Mouse (Mus musculus) MEL (cell line): Measurements from ENCODE around the gene Tgoln1. TPM values are rescaled to one million over a fixed set of nuclear protein-coding genes. Genes with fewer than 3 reads are reported as not detected.

ENCODE experiments used
- DNase-seq: peaks from one replicate; pipeline ENCODE4 v3.0.0; 2011; ENCODE audit warnings: low read depth, low spot score
- H3K27ac ChIP-seq: 2 replicates; pipeline ENCODE4 v1.5.1; 2012; ENCODE audit warnings: low read depth, mild to moderate bottlenecking, control low read depth, low read length, moderate library complexity; ENCODE audit not compliant: control insufficient read depth
- H3K27me3 ChIP-seq, 2 experiments: fragments of 150-350 bp in 1 of 2; sonication (generic) in 1 of 2; 2 replicates each; pipeline ENCODE4 v1.6.1; 2012; ENCODE audit warnings: low read length in 2 of 2, mild to moderate bottlenecking in 2 of 2, improper control_type of control experiment in 1 of 2, moderate library complexity in 1 of 2; ENCODE audit not compliant: insufficient read depth in 2 of 2, control insufficient read depth in 1 of 2
- H3K36me3 ChIP-seq, 2 experiments: 2 replicates each; pipeline ENCODE4 v1.6.1; 2012 to 2014; ENCODE audit warnings: low read length in 2 of 2, improper control_type of control experiment in 1 of 2, inconsistent platforms in 1 of 2, mild to moderate bottlenecking in 1 of 2; ENCODE audit not compliant: insufficient read depth in 2 of 2, control insufficient read depth in 1 of 2
- H3K4me1 ChIP-seq, 2 experiments: fragments of 150-350 bp in 1 of 2; sonication (generic) in 1 of 2; 2 replicates each; pipeline ENCODE4 v1.6.1; 2012; ENCODE audit warnings: low read length in 2 of 2, improper control_type of control experiment in 1 of 2, mild to moderate bottlenecking in 1 of 2; ENCODE audit not compliant: insufficient read depth in 2 of 2, control insufficient read depth in 1 of 2
- H3K4me3 ChIP-seq, 2 experiments: fragments of 150-350 bp in 1 of 2; sonication (generic) in 1 of 2; 2 replicates each; pipeline ENCODE4 v1.5.1; 2012; ENCODE audit warnings: low read depth in 2 of 2, low read length in 2 of 2, mild to moderate bottlenecking in 2 of 2, moderate library complexity in 2 of 2, control low read depth in 1 of 2, improper control_type of control experiment in 1 of 2; ENCODE audit not compliant: control insufficient read depth in 1 of 2, insufficient read depth in 1 of 2
- H3K79me2 ChIP-seq: 2 replicates; pipeline ENCODE4 v1.6.1; 2012; ENCODE audit warnings: mild to moderate bottlenecking, low read length, moderate library complexity; ENCODE audit not compliant: control insufficient read depth, poor library complexity, insufficient read depth
- H3K9ac ChIP-seq: 2 replicates; pipeline ENCODE4 v1.6.1; 2012; ENCODE audit warnings: low read depth, mild to moderate bottlenecking, control low read depth, low read length, moderate library complexity; ENCODE audit not compliant: control insufficient read depth, poor library complexity, severe bottlenecking
- H3K9me3 ChIP-seq: fragments of 150-350 bp; sonication (generic); replicated peaks from 2 replicates; pipeline ENCODE4 v1.6.1; 2012; ENCODE audit warnings: mild to moderate bottlenecking, low read length, improper control_type of control experiment, moderate library complexity; ENCODE audit not compliant: insufficient read depth
- BHLHE40 ChIP-seq: IDR thresholded peaks from 2 replicates; pipeline ENCODE4 v1.6.1; 2012; ENCODE audit warnings: low read depth, mild to moderate bottlenecking, inconsistent platforms, low read length, improper control_type of control experiment, borderline replicate concordance
- CTCF ChIP-seq, 3 experiments: IDR thresholded peaks in 2 of 3; conservative IDR thresholded peaks in 1 of 3; 2 replicates each; pipeline ENCODE4 v1.5.1; 2011 to 2012; ENCODE audit warnings: low read length in 3 of 3, low read depth in 2 of 3, mild to moderate bottlenecking in 2 of 3, improper control_type of control experiment in 1 of 3, inconsistent platforms in 1 of 3, mixed read lengths in 1 of 3, moderate library complexity in 1 of 3; ENCODE audit not compliant: control insufficient read depth in 1 of 3, insufficient read depth in 1 of 3, poor library complexity in 1 of 3, severe bottlenecking in 1 of 3
- E2F4 ChIP-seq: IDR thresholded peaks from 2 replicates; pipeline ENCODE4 v1.6.1; 2011; ENCODE audit warnings: low read depth, low read length, improper control_type of control experiment, borderline replicate concordance
- GABPA ChIP-seq: IDR thresholded peaks from 2 replicates; pipeline ENCODE4 v1.6.1; 2012; ENCODE audit warnings: low read depth, mild to moderate bottlenecking, inconsistent platforms, low read length, improper control_type of control experiment, moderate library complexity
- JUND ChIP-seq: IDR thresholded peaks from 2 replicates; pipeline ENCODE4 v1.6.1; 2011; ENCODE audit warnings: low read depth, mild to moderate bottlenecking, improper control_type of control experiment, low read length
- KAT2A ChIP-seq: conservative IDR thresholded peaks from 2 replicates; pipeline ENCODE4 v1.6.1; 2012; ENCODE audit warnings: low read depth, low read length, improper control_type of control experiment, inconsistent platforms
- MAFK ChIP-seq: IDR thresholded peaks from 2 replicates; pipeline ENCODE4 v1.6.1; 2011; ENCODE audit warnings: low read depth, mild to moderate bottlenecking, low read length, improper control_type of control experiment, borderline replicate concordance
- MAX ChIP-seq: IDR thresholded peaks from 2 replicates; pipeline ENCODE4 v1.6.1; 2011; ENCODE audit warnings: low read length, improper control_type of control experiment
- MAZ ChIP-seq: IDR thresholded peaks from 2 replicates; pipeline ENCODE4 v1.6.1; 2012; ENCODE audit warnings: low read depth, mild to moderate bottlenecking, inconsistent platforms, low read length, improper control_type of control experiment
- NELFE ChIP-seq: IDR thresholded peaks from 2 replicates; pipeline ENCODE4 v1.6.1; 2011; ENCODE audit warnings: low read depth, low read length, improper control_type of control experiment
- POLR2AphosphoS2 ChIP-seq: IDR thresholded peaks from 2 replicates; pipeline ENCODE4 v1.6.1; 2011; ENCODE audit warnings: low read length, improper control_type of control experiment
- POLR2AphosphoS5 ChIP-seq: IDR thresholded peaks from 2 replicates; pipeline ENCODE4 v1.6.1; 2012; ENCODE audit warnings: low read depth, borderline replicate concordance, mild to moderate bottlenecking, inconsistent platforms, low read length, moderate library complexity, mixed read lengths
- TAL1 ChIP-seq: IDR thresholded peaks from 2 replicates; pipeline ENCODE4 v1.6.1; 2012; ENCODE audit warnings: mild to moderate bottlenecking, inconsistent platforms, low read length, moderate library complexity, mixed read lengths
- ZC3H11A ChIP-seq: IDR thresholded peaks from 2 replicates; pipeline ENCODE4 v1.6.1; 2012; ENCODE audit warnings: low read depth, mild to moderate bottlenecking, inconsistent platforms, low read length, improper control_type of control experiment
- ZKSCAN1 ChIP-seq: IDR thresholded peaks from 2 replicates; pipeline ENCODE4 v1.6.1; 2012; ENCODE audit warnings: low read depth, mild to moderate bottlenecking, inconsistent platforms, low read length, improper control_type of control experiment, moderate library complexity
- ZMIZ1 ChIP-seq: IDR thresholded peaks from 2 replicates; pipeline ENCODE4 v1.6.1; 2012; ENCODE audit warnings: low read depth, mild to moderate bottlenecking, inconsistent platforms, low read length, improper control_type of control experiment, moderate library complexity
- polyA plus RNA-seq, 2 experiments: library from polyadenylated mRNA; stranded (reverse) in 1 of 2; unstranded in 1 of 2; fragments of >175 nt in 1 of 2; fragments of >200 nt in 1 of 2; gene quantifications; 2 replicates each; pipeline versions ENCODE4 v1.2.1 to v1.2.4; 2012; ENCODE audit warnings: low replicate concordance in 2 of 2, low read depth in 1 of 2; ENCODE audit not compliant: insufficient read length in 2 of 2, insufficient read depth in 1 of 2, missing spikeins in 1 of 2
- total RNA-seq: library from RNA; depleted of rRNA; stranded (reverse); fragments of 300-350 nt; gene quantifications from 2 replicates; pipeline ENCODE4 v1.2.3, GENCODE M21; 2012

Gene Tgoln1
- total and polyA plus RNA-seq, 3 experiments: 20.6 to 106 (median 23.9) TPM

GRCm38 (mm10) chr6:72583211-72583839 is 33.5 kb downstream of the Tgoln1 start:
- Histone ChIP-seq H3K79me2 (no peaks in the 10 kb centered on the region), H3K4me1 (no peaks in the 10 kb centered on the region), H3K36me3 (no peaks in the 10 kb centered on the region), H3K27me3 (no peaks in the 10 kb centered on the region), H3K9me3 (no peaks in the 10 kb centered on the region), H3K27ac (no peak overlapping the region), H3K4me3 (no peak overlapping the region), H3K9ac (no peak overlapping the region)
- DNase-seq: no peak
- TF ChIP-seq CTCF (IDR thresholded peaks at IDR 0.05 in 2 of 3, conservative IDR thresholded peaks at IDR 0.05 in 1 of 3; ENCODE audit: control insufficient read depth in 1 of 3, insufficient read depth in 1 of 3, low read depth in 2 of 3, low read length in 3 of 3, poor library complexity in 1 of 3, severe bottlenecking in 1 of 3): no peak
- no peak for TF ChIP-seq NELFE
- TF ChIP-seq KAT2A: no peak
- no peak for TF ChIP-seq MAX
- no peak for TF ChIP-seq MAFK
- no peak for TF ChIP-seq TAL1
- no peak for TF ChIP-seq ZKSCAN1
- TF ChIP-seq ZC3H11A: no peak
- TF ChIP-seq E2F4: no peak
- no peak for TF ChIP-seq JUND
- TF ChIP-seq POLR2AphosphoS2: no peak
- TF ChIP-seq MAZ: no peak
- no peak for TF ChIP-seq BHLHE40
- TF ChIP-seq GABPA: no peak
- no peak for TF ChIP-seq ZMIZ1

GRCm38 (mm10) chr6:72581625-72582382 is 35.0 kb downstream of the Tgoln1 start:
- Histone ChIP-seq H3K4me3 (no peak overlapping the region), H3K79me2 (no peaks in the 10 kb centered on the region), H3K9me3 (no peaks in the 10 kb centered on the region), H3K9ac (no peak overlapping the region), H3K36me3 (no peaks in the 10 kb centered on the region), H3K27ac (no peak overlapping the region), H3K4me1 (no peaks in the 10 kb centered on the region), H3K27me3 (no peaks in the 10 kb centered on the region)
- TF ChIP-seq POLR2AphosphoS5: no peak
- DNase-seq: no peak
